Mouse (Mus musculus) thymus, postnatal 4 days (tissue): ENCODE data around the gene Olfr1417.

Experiments
- DNase-seq: peaks from one replicate; pipeline ENCODE4 v3.0.0; 2021

The Olfr1417 gene

GRCm38 (mm10) chr19:11810003-11810758, 28.8 kb downstream of the Olfr1417 start:
- DNase-seq = no peak

GRCm38 (mm10) chr19:11808452-11808851, 30.6 kb downstream of the Olfr1417 start:
- no peak for DNase-seq

DNA sequence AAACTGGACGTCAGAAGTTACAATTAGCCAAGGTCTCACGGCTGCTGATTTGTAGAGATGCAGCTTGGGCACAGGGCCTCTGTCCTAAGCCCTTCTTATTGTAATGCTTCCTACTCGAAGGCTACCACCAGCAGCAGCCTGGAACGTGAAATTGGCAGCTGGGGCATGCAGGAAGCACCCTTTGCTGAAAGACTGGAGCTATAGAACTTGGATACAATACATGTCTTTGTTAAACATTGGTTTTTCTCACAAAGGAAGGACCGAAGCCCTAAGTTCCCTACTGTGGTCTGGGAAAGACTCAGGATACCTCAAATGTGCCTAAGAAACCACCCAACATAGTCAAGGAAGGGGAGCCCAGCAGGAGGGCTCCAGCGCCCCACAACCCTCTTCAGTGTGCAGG, 31.2 kb downstream of the Olfr1417 start:
- DNase-seq = no peak

GRCm38 (mm10) chr19:11807251-11807650, 31.8 kb downstream of the Olfr1417 start:
- DNase-seq = no peak

- DNase-seq = no peak
Observed at GRCm38 (mm10) chr19:11804423-11804822, 34.6 kb downstream of the Olfr1417 start.

DNA sequence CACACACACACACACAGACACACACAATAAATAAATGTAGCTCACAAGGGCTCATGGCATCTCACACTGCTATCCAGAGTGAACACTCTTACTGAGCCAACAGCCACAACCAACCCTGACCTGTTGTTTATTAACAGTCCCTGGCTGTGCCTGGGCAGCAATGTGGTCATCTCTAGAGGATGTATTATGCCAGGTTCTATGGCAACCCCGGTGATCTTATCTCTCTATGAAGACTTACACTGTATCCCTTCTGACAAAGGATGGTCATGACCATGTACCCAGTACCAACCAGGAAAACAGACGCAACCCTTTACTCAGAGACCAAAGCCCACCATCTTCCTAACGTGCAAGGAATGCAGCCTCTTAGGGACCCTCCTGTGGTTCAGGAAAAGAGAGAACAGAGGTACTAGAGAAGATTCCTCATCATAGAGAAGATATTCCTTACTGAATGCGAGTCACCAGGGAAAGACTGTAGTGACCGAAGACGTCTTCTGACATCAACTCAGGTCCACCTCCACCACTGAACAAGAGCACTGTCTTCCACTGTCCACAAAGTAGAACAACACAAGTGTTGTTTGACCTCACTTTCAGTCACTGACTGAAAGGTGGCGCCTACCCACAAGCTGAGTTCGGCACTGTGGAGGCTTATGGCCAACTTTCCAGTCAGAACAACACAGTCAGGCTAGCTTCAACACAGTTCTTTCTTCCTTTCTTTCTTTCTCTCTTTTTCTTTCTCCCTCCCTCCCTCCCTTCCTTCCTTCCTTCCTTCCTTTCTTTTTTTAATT, 38.3 kb downstream of the Olfr1417 start:
- DNase-seq = no peak

DNA sequence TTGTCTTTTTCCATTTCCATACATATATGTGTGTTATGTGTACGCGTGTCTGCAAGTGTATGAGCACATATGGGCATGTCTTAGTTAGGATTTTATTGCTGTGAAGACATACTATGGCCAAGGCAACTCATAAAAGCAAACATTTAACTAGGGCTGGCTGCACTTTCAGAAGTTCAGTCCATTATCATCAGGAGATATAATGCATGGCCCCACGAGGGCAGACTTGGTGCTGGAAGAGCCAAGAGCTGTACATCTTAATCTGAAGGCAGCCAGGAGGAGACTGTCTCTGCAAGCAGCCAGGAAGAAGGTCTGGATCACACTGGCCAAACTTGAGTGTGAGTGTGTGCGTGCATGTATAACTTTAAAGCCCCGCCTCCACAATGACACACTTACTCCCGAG, 44.6 kb downstream of the Olfr1417 start:
- DNase-seq = no peak

- no peak for DNase-seq
Observed at GRCm38 (mm10) chr19:11793741-11794359, 45.2 kb downstream of the Olfr1417 start.

- DNase-seq = no peak
Observed at GRCm38 (mm10) chr19:11791825-11792224, 47.2 kb downstream of the Olfr1417 start.

DNA sequence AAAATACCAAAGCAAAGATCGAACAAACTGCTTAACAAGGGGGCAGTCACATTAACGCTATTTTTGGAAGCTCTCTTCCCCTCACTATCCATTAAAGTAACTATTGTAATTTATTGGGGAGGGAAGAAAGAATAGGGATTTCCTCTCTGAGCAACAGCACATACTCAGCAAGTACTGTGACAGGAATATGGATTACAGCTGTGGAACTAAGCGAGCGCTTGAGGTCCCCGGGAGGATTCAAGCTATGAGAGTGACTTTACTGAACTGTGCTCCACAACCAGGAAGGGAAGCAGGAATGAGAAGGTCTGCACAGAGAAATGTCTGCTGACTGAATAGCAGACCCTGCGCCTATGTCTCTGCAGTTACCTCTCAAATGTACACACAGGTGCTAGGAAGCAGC, 50.1 kb downstream of the Olfr1417 start:
- DNase-seq = no peak

DNA sequence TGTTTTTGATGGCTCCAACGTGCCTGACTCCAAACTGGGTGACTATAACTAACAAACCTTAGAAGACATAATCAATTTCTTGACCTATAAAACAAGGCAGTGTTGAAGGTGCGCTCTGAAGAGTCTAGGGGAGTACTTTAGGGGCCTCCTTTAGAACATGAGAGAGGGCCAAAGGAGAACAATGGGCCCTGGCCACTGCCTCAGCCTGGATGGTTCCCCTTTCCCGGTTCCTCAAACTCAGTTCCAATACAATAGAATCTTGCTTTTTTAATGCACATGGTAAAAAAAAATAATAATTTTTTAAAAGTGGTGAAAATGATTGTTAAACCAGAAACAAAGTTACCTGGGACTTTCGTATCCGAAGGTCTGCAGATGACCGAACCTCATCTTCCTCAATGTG, 51.2 kb downstream of the Olfr1417 start:
- DNase-seq = no peak

GRCm38 (mm10) chr19:11785409-11786154, 53.4 kb downstream of the Olfr1417 start:
- no peak for DNase-seq

DNA sequence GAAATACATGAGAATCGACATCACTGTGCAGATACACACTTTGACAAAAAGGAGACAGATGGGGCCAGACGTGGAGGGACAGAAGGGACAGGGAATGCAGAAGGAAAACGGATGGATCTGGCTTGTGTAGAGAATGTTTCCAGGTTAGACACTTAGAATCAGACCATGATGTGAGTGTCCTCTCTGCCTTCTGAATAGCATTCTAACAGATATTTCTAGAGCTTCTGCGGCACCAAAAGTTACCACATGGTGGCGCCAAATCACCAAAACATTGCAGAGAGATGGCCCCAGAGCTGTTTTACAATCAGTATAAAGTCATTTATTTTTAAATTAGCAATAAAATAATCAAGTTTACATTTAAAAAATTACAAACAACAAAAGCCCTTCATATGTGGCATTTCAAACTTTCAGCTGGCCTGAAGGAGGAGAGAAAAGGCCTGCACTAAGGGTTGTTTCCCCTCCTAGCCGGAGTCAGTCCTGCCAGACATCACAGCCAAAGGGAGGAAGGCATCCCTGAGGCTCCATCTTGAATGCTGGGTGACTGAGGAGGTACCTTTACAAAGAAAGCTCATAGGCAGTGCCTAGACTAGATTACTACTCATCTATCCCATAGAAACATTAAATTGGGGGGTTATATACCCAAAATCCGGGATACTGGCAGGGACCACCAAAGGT, 61.7 kb downstream of the Olfr1417 start:
- peak; percentile 75 for DNase-seq
